ENCODE assay signal across 20 mouse cellular contexts in the genomic region with DNA sequence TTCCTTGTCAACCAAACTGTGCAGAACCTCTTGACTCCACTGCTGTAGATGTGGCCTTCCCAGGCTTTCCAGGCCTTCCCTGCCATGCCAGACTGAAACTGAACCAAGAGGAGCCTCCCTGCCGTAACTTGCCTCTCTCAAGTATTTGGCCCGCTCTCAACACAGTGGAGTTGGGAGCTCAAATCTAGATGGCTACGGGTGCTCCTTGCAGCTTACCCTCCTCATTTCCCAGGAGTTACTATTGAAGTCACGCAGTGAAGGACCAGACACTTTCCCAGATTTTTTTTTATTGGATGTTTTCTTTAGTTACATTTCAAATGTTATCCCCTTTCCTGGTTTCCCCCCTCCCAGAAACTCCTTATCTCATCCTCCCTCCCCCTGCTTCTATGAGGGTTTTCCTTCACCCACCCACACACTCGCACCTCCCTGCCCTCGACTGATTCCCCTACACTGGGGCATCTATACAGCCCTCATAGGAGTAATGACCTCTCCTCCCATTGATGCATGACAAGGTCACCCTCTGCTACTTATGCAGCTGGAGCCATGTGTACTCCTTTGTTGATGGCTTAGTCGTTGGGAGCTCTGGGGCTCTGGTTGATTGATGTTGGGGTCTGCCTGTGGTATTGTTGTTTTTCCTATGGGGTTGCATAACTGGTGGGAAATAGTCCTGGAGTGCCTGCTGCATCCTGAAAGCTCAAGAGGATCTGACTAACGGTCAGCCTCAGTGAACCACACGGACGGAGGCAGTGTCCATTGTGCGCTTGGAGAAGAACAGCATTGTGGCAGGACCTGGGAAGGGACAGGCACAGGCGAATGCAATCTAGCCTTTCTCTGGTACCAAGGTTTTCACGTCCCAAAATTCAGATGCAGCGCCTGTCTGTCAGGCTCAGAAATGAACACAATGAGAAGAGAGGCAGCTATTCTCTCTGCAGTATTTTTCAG.
DNase-seq lines count a peak whose midpoint lies in the region; ATAC-seq and TF ChIP-seq lines count a peak whose summit lies in the region.
"Had no signal": no experiment of that assay in that cellular context is flagged by ENCODE, and none has a peak within 500 bp of the region (broad histone marks: within the 10 kb centered on the region; RNA-seq: fewer than 3 reads in every experiment).

No protein-coding gene starts in this region.

- H3K4me1 ChIP-seq in forebrain, embryonic 10.5 days: peaks cover 14% of the 10 kb centered on the region
- no peaks in the 10 kb centered on the region for H3K4me1 ChIP-seq in forebrain, embryonic 14.5 days (ENCODE audit: control insufficient read depth, insufficient read depth, low read length)
- no peaks in the 10 kb centered on the region for H3K4me1 ChIP-seq in kidney, postnatal 0 days (replicated peaks; ENCODE audit: insufficient read depth, low read length)
- H3K4me1 ChIP-seq in limb, embryonic 10.5 days: peaks cover 22% of the 10 kb centered on the region
- H3K4me1 ChIP-seq in neural tube, embryonic 11.5 days (ENCODE audit: control insufficient read depth, insufficient read depth, low read length): peaks cover 6% of the 10 kb centered on the region
- H3K4me1 ChIP-seq: megakaryocyte, embryonic 14.5 days had no signal

- H3K36me3 ChIP-seq in forebrain, embryonic 10.5 days (replicated peaks): no peaks in the 10 kb centered on the region
- H3K36me3 ChIP-seq in forebrain, embryonic 14.5 days (ENCODE audit: control insufficient read depth, insufficient read depth, low read length): no peaks in the 10 kb centered on the region
- no peaks in the 10 kb centered on the region for H3K36me3 ChIP-seq in kidney, postnatal 0 days (ENCODE audit: insufficient read depth, low read length)
- no peaks in the 10 kb centered on the region for H3K36me3 ChIP-seq in limb, embryonic 10.5 days
- H3K36me3 ChIP-seq in neural tube, embryonic 11.5 days (ENCODE audit: control insufficient read depth, insufficient read depth, low read length): no peaks in the 10 kb centered on the region
- H3K36me3 ChIP-seq: G1E had no signal

- no peaks in the 10 kb centered on the region for H3K27me3 ChIP-seq in forebrain, embryonic 10.5 days (ENCODE audit: poor library complexity, severe bottlenecking)
- no peaks in the 10 kb centered on the region for H3K27me3 ChIP-seq in forebrain, embryonic 14.5 days (replicated peaks; ENCODE audit: control insufficient read depth, insufficient read depth, low read length)
- no peaks in the 10 kb centered on the region for H3K27me3 ChIP-seq in kidney, postnatal 0 days (ENCODE audit: insufficient read depth, low read length)
- no peaks in the 10 kb centered on the region for H3K27me3 ChIP-seq in limb, embryonic 10.5 days (ENCODE audit: low read depth, poor library complexity, severe bottlenecking)
- no peaks in the 10 kb centered on the region for H3K27me3 ChIP-seq in neural tube, embryonic 11.5 days (ENCODE audit: control insufficient read depth, insufficient read depth, low read length)
- H3K27me3 ChIP-seq: megakaryocyte, embryonic 14.5 days had no signal

- DNase-seq in forebrain, embryonic 10.5 days (ENCODE audit: extremely low spot score, low spot score): no peak
- DNase-seq in forebrain, embryonic 14.5 days (ENCODE audit: low spot score): no peak
- DNase-seq in kidney, postnatal 0 days (ENCODE audit: low spot score): peak; percentile 2
- no peak for DNase-seq in kidney, postnatal 36 days
- DNase-seq in limb, embryonic 10.5 days (ENCODE audit: low spot score): no peak
- DNase-seq in neural tube, embryonic 11.5 days (ENCODE audit: low spot score): peak; percentile 40
- DNase-seq in layer of hippocampus, adult 8-10 months (ENCODE audit: low spot score in 2 of 2): no peak
- DNase-seq: cerebellum, adult 9-11 months; gastrocnemius, postnatal 14 days; kidney, postnatal 14 days; liver; liver, postnatal 0 days; lung, postnatal 14 days; spleen, adult 18-20 months; thymus, adult 18-20 months had no signal

- no peaks in the 10 kb centered on the region for H3K9me3 ChIP-seq in forebrain, embryonic 10.5 days
- H3K9me3 ChIP-seq in forebrain, embryonic 14.5 days (replicated peaks; ENCODE audit: control insufficient read depth, low read length): no peaks in the 10 kb centered on the region
- H3K9me3 ChIP-seq in kidney, postnatal 0 days (replicated peaks; ENCODE audit: low read length): no peaks in the 10 kb centered on the region
- H3K9me3 ChIP-seq in limb, embryonic 10.5 days (replicated peaks): no peaks in the 10 kb centered on the region
- H3K9me3 ChIP-seq in neural tube, embryonic 11.5 days (ENCODE audit: control insufficient read depth, low read length): no peaks in the 10 kb centered on the region

- H3K4me3 ChIP-seq in forebrain, embryonic 10.5 days: no peak overlapping the region
- H3K4me3 ChIP-seq in forebrain, embryonic 14.5 days (ENCODE audit: low read depth, low read length): no peak overlapping the region
- no peak overlapping the region for H3K4me3 ChIP-seq in kidney, postnatal 0 days (replicated peaks; ENCODE audit: low read depth, low read length)
- no peak overlapping the region for H3K4me3 ChIP-seq in limb, embryonic 10.5 days
- H3K4me3 ChIP-seq in neural tube, embryonic 11.5 days (ENCODE audit: low read depth, low read length): no peak overlapping the region
- H3K4me3 ChIP-seq: erythroblast, embryonic 14.5 days; megakaryocyte, embryonic 14.5 days had no signal

- H3K9ac ChIP-seq in forebrain, embryonic 14.5 days (ENCODE audit: low read length): no peak overlapping the region
- H3K9ac ChIP-seq in kidney, postnatal 0 days (ENCODE audit: low read depth, low read length): no peak overlapping the region
- H3K9ac ChIP-seq in neural tube, embryonic 11.5 days (ENCODE audit: low read length): peak overlapping the region; percentile 22; the same call in 1 of the 2 replicates
- H3K9ac ChIP-seq: liver, postnatal 0 days had no signal

- peak overlapping the region; percentile 51; the same call in 1 of the 2 replicates for H3K27ac ChIP-seq in forebrain, embryonic 10.5 days
- H3K27ac ChIP-seq in forebrain, embryonic 14.5 days (ENCODE audit: low read depth, low read length): no peak overlapping the region
- H3K27ac ChIP-seq in kidney, postnatal 0 days: no peak overlapping the region
- H3K27ac ChIP-seq in limb, embryonic 10.5 days: peak overlapping the region; percentile 27
- peak overlapping the region; percentile 14; the same call in 1 of the 2 replicates for H3K27ac ChIP-seq in neural tube, embryonic 11.5 days (ENCODE audit: low read depth, low read length)

- no peak for ATAC-seq in forebrain, embryonic 14.5 days
- no peak for ATAC-seq in kidney, postnatal 0 days (replicated peaks; ENCODE audit: low FRiP score, low read depth)
- no peak; the same call in 1 of the 2 replicates for ATAC-seq in neural tube, embryonic 11.5 days (ENCODE audit: insufficient read depth, low FRiP score, low TSS enrichment)
- ATAC-seq in activated CD4-positive, CD25-positive, alpha-beta regulatory T cell, adult 4 months: no peak
- ATAC-seq: CD4-positive, CD25-positive, alpha-beta regulatory T cell, adult 4 months; liver, postnatal 0 days had no signal

- no peak for TF ChIP-seq CTCF in kidney, postnatal 0 days (IDR thresholded peaks at IDR 0.05; ENCODE audit: low read depth)

- 73% methylated on average over 14 of the region's 14 CpGs for WGBS in forebrain, embryonic 10.5 days
- WGBS in forebrain, embryonic 14.5 days: 69% methylated on average over 14 of the region's 14 CpGs
- WGBS in kidney, postnatal 0 days: 48% methylated on average over 14 of the region's 14 CpGs
- 82% methylated on average over 14 of the region's 14 CpGs for WGBS in limb, embryonic 10.5 days
- WGBS in neural tube, embryonic 11.5 days: 47% methylated on average over 14 of the region's 14 CpGs

- H3K4me2 ChIP-seq in forebrain, embryonic 14.5 days (ENCODE audit: low read length): no peak overlapping the region
- H3K4me2 ChIP-seq in kidney, postnatal 0 days (ENCODE audit: low read length): no peak overlapping the region
- H3K4me2 ChIP-seq in neural tube, embryonic 11.5 days (ENCODE audit: low read depth): no peak overlapping the region

Comparison
In these comparisons a context has a peak if more than half of its experiments do, and no peak if none do; other contexts are left out.
1. DNase-seq: peak in kidney, postnatal 0 days (single experiment) and neural tube, embryonic 11.5 days (single experiment); none in forebrain, embryonic 10.5 days (single experiment), forebrain, embryonic 14.5 days (single experiment), kidney, postnatal 36 days (0 of 2), limb, embryonic 10.5 days (single experiment) and layer of hippocampus, adult 8-10 months (0 of 2).
2. H3K27ac ChIP-seq: peak in forebrain, embryonic 10.5 days (single experiment), limb, embryonic 10.5 days (single experiment) and neural tube, embryonic 11.5 days (single experiment); none in forebrain, embryonic 14.5 days (single experiment) and kidney, postnatal 0 days (single experiment).